Mouse (Mus musculus) E14TG2a.4 (cell line): ENCODE measurements around the gene Ly6g6f.

ENCODE experiments used
- CTCF ChIP-seq: conservative IDR thresholded peaks from 2 replicates; pipeline ENCODE4 v1.5.1; 2014; ENCODE audit warnings: low read length
- POU5F1 ChIP-seq: IDR thresholded peaks from 2 replicates; pipeline ENCODE4 v1.6.1; 2014; ENCODE audit warnings: low read length, borderline replicate concordance

DNA sequence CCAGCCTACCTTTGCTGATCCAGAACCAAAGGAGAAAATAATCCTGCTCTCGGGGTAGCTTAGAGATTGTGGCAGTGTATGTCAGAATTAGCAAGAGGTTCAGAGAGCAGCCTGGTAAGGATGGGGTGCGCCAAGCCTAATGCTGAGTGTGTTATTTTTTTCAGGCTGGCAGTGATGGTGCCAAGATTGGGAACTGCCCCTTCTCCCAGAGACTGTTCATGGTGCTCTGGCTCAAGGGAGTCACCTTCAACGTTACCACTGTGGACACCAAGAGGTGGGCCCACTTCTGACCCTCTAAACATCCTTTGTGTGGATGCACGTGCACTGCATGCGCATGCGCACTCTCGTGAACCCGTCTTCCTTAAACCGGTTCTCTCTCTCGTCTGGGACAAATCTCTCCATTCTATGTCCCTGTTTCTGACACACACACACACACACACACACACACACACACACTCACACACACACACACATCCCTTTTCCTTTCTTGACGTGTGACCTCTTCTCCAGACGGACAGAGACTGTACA lies 33.1 kb downstream of the Ly6g6f start:
- no peak for TF ChIP-seq CTCF
- TF ChIP-seq POU5F1, result no peak
